7 mouse cellular contexts compared by ENCODE assay signal in genomic region chr2:116820831-116821745, GRCm38 (mm10). TPM values are rescaled to one million over a fixed set of nuclear protein-coding genes. Genes with fewer than 3 reads are reported as not detected.
A peak's percentile ranks its signal among the peaks of the same experiment; 100 is the strongest.
DNase-seq lines count a peak whose midpoint lies in the region; ATAC-seq lines count a peak whose summit lies in the region.

No protein-coding gene starts in this region.

- peaks cover 35% of the 10 kb centered on the region for H3K4me1 ChIP-seq in midbrain, embryonic 12.5 days

- ATAC-seq in midbrain, embryonic 12.5 days (ENCODE audit: low FRiP score, low read depth), result 0 out of 2 replicates have a peak, but pooled peaks have one; percentile 21

- DNase-seq in layer of hippocampus, adult 11-12 months (ENCODE audit: low spot score), result peak; percentile 18
- DNase-seq in layer of hippocampus, adult 9-11 months, result no peak
- DNase-seq in ZHBTc4 (ENCODE audit: low read depth, low spot score), result peak; percentile 13
- peak; percentile 13 to 31 for DNase-seq in frontal cortex, postnatal 10 days (ENCODE audit: low spot score in 2 of 2)
- no peak for DNase-seq in ovary, adult 18-20 months (ENCODE audit: low spot score)
- DNase-seq in cerebellum, adult 9-10 months, result no peak

- H3K4me3 ChIP-seq in midbrain, embryonic 12.5 days, result no peak overlapping the region

- H3K9ac ChIP-seq in midbrain, embryonic 12.5 days (replicated peaks), result peak overlapping the region; percentile 31; the same call in 1 of the 2 replicates

- 35% methylated on average over 13 of the region's 13 CpGs for WGBS in midbrain, embryonic 12.5 days

- no peaks in the 10 kb centered on the region for H3K36me3 ChIP-seq in midbrain, embryonic 12.5 days

- peak overlapping the region; percentile 33 for H3K4me2 ChIP-seq in midbrain, embryonic 12.5 days (replicated peaks)

- H3K27ac ChIP-seq in midbrain, embryonic 12.5 days (replicated peaks), result peak overlapping the region; percentile 60

- peaks cover 3% of the 10 kb centered on the region for H3K27me3 ChIP-seq in midbrain, embryonic 12.5 days

- H3K9me3 ChIP-seq in midbrain, embryonic 12.5 days, result no peaks in the 10 kb centered on the region

RNA-seq across cellular contexts. Expression of gene Tmco5, which starts 57.4 kb away (rescaled TPM):
- polyA plus RNA-seq in midbrain, embryonic 12.5 days (2016; fragmentation: Nextera tagmentation; extraction: Ambion mirVana), result not detected in 2 replicates

Comparison
In these comparisons a context has a peak if more than half of its experiments do, and no peak if none do; other contexts are left out.
1. DNase-seq: peak in layer of hippocampus, adult 11-12 months (single experiment), ZHBTc4 (single experiment) and frontal cortex, postnatal 10 days (2 of 2); none in layer of hippocampus, adult 9-11 months (single experiment), ovary, adult 18-20 months (single experiment) and cerebellum, adult 9-10 months (single experiment).